Comparison of ENCODE assay signal across 41 mouse cellular contexts in genomic region chr11:88966881-88967361, GRCm38 (mm10). TPM values are rescaled to one million over a fixed set of nuclear protein-coding genes. Genes with fewer than 3 reads are reported as not detected.
"Had no signal": no experiment of that assay in that cellular context is flagged by ENCODE, and none has a peak within 500 bp of the region (broad histone marks: within the 10 kb centered on the region; RNA-seq: fewer than 3 reads in every experiment).

Elobl (minus strand) TSS chr11:88966931.

- H3K4me1 ChIP-seq: heart, embryonic 13.5 days; heart, embryonic 15.5 days; hindbrain, embryonic 13.5 days; hindbrain, embryonic 15.5 days; limb, embryonic 13.5 days; limb, embryonic 15.5 days; liver, embryonic 12.5 days had no signal

- H3K4me3 ChIP-seq: heart, adult 2 months; heart, embryonic 13.5 days; heart, embryonic 15.5 days; hindbrain, embryonic 13.5 days; hindbrain, embryonic 15.5 days; layer of hippocampus, adult 2 months; limb, embryonic 13.5 days; limb, embryonic 15.5 days; liver, embryonic 12.5 days had no signal

- H3K27ac ChIP-seq: heart, adult 2 months; heart, embryonic 13.5 days; heart, embryonic 15.5 days; hindbrain, embryonic 13.5 days; hindbrain, embryonic 15.5 days; hindbrain, postnatal 0 days; layer of hippocampus, adult 2 months; limb, embryonic 13.5 days; limb, embryonic 15.5 days; liver, embryonic 12.5 days; liver, embryonic 14.5 days had no signal

- DNase-seq: gastrocnemius, postnatal 14 days; gastrocnemius, postnatal 36 days; heart, adult 11 months; heart, adult 2 months; heart, postnatal 14 days; heart, postnatal 36 days; kidney, adult 11 months; kidney, adult 8-10 months; kidney, postnatal 10 days; kidney, postnatal 25 days; kidney, postnatal 4 days; layer of hippocampus, postnatal 36 days; left cerebral cortex, postnatal 4 days; lung, adult 18-20 months had no signal

RNA-seq across cellular contexts. Expression of gene Elobl, which starts in this region (rescaled TPM):
- total RNA-seq: gastrocnemius, adult 8-10 months; gastrocnemius, postnatal 14 days; gastrocnemius, postnatal 36 days; heart, adult 2 months; heart, postnatal 14 days; heart, postnatal 36 days; hematopoietic stem cell, adult 5-6 weeks; hindbrain, postnatal 0 days; layer of hippocampus, adult 2 months; layer of hippocampus, postnatal 14 days; layer of hippocampus, postnatal 36 days; left cerebral cortex, adult 18-20 months; left cerebral cortex, adult 8-10 months; left cerebral cortex, postnatal 10 days; left cerebral cortex, postnatal 25 days; left cerebral cortex, postnatal 4 days; liver, adult 2 months had no signal
- polyA plus RNA-seq: heart, adult 2 months; heart, embryonic 11.5 days; heart, embryonic 13.5 days; heart, embryonic 15.5 days; heart, postnatal 0 days; hindbrain, embryonic 11.5 days; hindbrain, embryonic 13.5 days; hindbrain, embryonic 15.5 days; hindbrain, postnatal 0 days; intestine, embryonic 14.5 days; intestine, embryonic 16.5 days; kidney, embryonic 14.5 days; kidney, embryonic 16.5 days; limb, embryonic 11.5 days; limb, embryonic 13.5 days; limb, embryonic 15.5 days; liver, embryonic 12.5 days; liver, embryonic 14.5 days; liver, embryonic 16.5 days had no signal
